Mouse (Mus musculus): ENCODE results near the gene Ppp4r1. TPM values are rescaled to one million over a fixed set of nuclear protein-coding genes. Genes with fewer than 3 reads are reported as not detected.

Ppp4r1 gene
- polyA plus RNA-seq, 1 experiment, result 72.1 TPM

GRCm38 (mm10) chr17:65743664-65744330, 38.6 kb upstream of the Ppp4r1 start:
- Histone ChIP-seq H3K4me1 (ENCODE audit: control insufficient read depth, insufficient read depth, low read length) (peaks cover 2% of the 10 kb centered on the region), H3K4me3 (ENCODE audit: insufficient read depth, low read length) (no peak overlapping the region), H3K27ac (ENCODE audit: insufficient read depth, low read length) (peak overlapping the region; percentile 90)
- no peak for TF ChIP-seq POLR2A (IDR thresholded peaks at IDR 0.05; ENCODE audit: extremely low read depth, insufficient read depth, low read length)
- TF ChIP-seq CTCF (IDR thresholded peaks at IDR 0.05; ENCODE audit: extremely low read depth, insufficient read depth, low read length), result no peak

- H3K27ac ChIP-seq (ENCODE audit: insufficient read depth, low read length), result peak overlapping the region; percentile 64
- TF ChIP-seq CTCF (IDR thresholded peaks at IDR 0.05; ENCODE audit: extremely low read depth, insufficient read depth, low read length) (no peak), POLR2A (IDR thresholded peaks at IDR 0.05; ENCODE audit: extremely low read depth, insufficient read depth, low read length) (no peak)
Observed at GRCm38 (mm10) chr17:65746314-65746713, 36.1 kb upstream of the Ppp4r1 start.

GRCm38 (mm10) chr17:65748997-65749396, 33.4 kb upstream of the Ppp4r1 start:
- Histone ChIP-seq H3K4me3 (ENCODE audit: insufficient read depth, low read length) (no peak overlapping the region), H3K27ac (ENCODE audit: insufficient read depth, low read length) (no peak overlapping the region), H3K4me1 (ENCODE audit: control insufficient read depth, insufficient read depth, low read length) (no peaks in the 10 kb centered on the region)
- TF ChIP-seq POLR2A (IDR thresholded peaks at IDR 0.05; ENCODE audit: extremely low read depth, insufficient read depth, low read length) (no peak), CTCF (IDR thresholded peaks at IDR 0.05; ENCODE audit: extremely low read depth, insufficient read depth, low read length) (no peak)

More at GRCm38 (mm10) chr17:65746314-65746713, 36.1 kb upstream of the Ppp4r1 start:
- H3K4me3 ChIP-seq (ENCODE audit: insufficient read depth, low read length), result no peak overlapping the region
- peaks cover 2% of the 10 kb centered on the region for H3K4me1 ChIP-seq (ENCODE audit: control insufficient read depth, insufficient read depth, low read length)

GRCm38 (mm10) chr17:65749803-65750202, 32.6 kb upstream of the Ppp4r1 start:
- no peak overlapping the region for H3K27ac ChIP-seq (ENCODE audit: insufficient read depth, low read length)
- H3K4me1 ChIP-seq (ENCODE audit: control insufficient read depth, insufficient read depth, low read length), result no peaks in the 10 kb centered on the region
- H3K4me3 ChIP-seq (ENCODE audit: insufficient read depth, low read length), result no peak overlapping the region
- TF ChIP-seq CTCF (IDR thresholded peaks at IDR 0.05; ENCODE audit: extremely low read depth, insufficient read depth, low read length) (no peak), POLR2A (IDR thresholded peaks at IDR 0.05; ENCODE audit: extremely low read depth, insufficient read depth, low read length) (no peak)

GRCm38 (mm10) chr17:65750301-65750700, 32.1 kb upstream of the Ppp4r1 start:
- H3K4me3 ChIP-seq (ENCODE audit: insufficient read depth, low read length), result no peak overlapping the region
- TF ChIP-seq POLR2A (IDR thresholded peaks at IDR 0.05; ENCODE audit: extremely low read depth, insufficient read depth, low read length) (no peak), CTCF (IDR thresholded peaks at IDR 0.05; ENCODE audit: extremely low read depth, insufficient read depth, low read length) (0 out of 2 replicates have a peak, but pooled peaks have one; percentile 7)
- no peaks in the 10 kb centered on the region for H3K4me1 ChIP-seq (ENCODE audit: control insufficient read depth, insufficient read depth, low read length)
- H3K27ac ChIP-seq (ENCODE audit: insufficient read depth, low read length), result no peak overlapping the region

- no peak overlapping the region for H3K27ac ChIP-seq (ENCODE audit: insufficient read depth, low read length)
- H3K4me1 ChIP-seq (ENCODE audit: control insufficient read depth, insufficient read depth, low read length), result no peaks in the 10 kb centered on the region
- TF ChIP-seq POLR2A (IDR thresholded peaks at IDR 0.05; ENCODE audit: extremely low read depth, insufficient read depth, low read length) (no peak), CTCF (IDR thresholded peaks at IDR 0.05; ENCODE audit: extremely low read depth, insufficient read depth, low read length) (no peak)
- no peak overlapping the region for H3K4me3 ChIP-seq (ENCODE audit: insufficient read depth, low read length)
Observed at GRCm38 (mm10) chr17:65753130-65753529, 29.2 kb upstream of the Ppp4r1 start.

- TF ChIP-seq POLR2A (IDR thresholded peaks at IDR 0.05; ENCODE audit: extremely low read depth, insufficient read depth, low read length) (no peak), CTCF (IDR thresholded peaks at IDR 0.05; ENCODE audit: extremely low read depth, insufficient read depth, low read length) (no peak)
- Histone ChIP-seq H3K4me3 (ENCODE audit: insufficient read depth, low read length) (no peak overlapping the region), H3K4me1 (ENCODE audit: control insufficient read depth, insufficient read depth, low read length) (no peaks in the 10 kb centered on the region), H3K27ac (ENCODE audit: insufficient read depth, low read length) (no peak overlapping the region)
Observed at GRCm38 (mm10) chr17:65755857-65756256, 26.5 kb upstream of the Ppp4r1 start.

- no peaks in the 10 kb centered on the region for H3K4me1 ChIP-seq (ENCODE audit: control insufficient read depth, insufficient read depth, low read length)
- no peak overlapping the region for H3K4me3 ChIP-seq (ENCODE audit: insufficient read depth, low read length)
- TF ChIP-seq CTCF (IDR thresholded peaks at IDR 0.05; ENCODE audit: extremely low read depth, insufficient read depth, low read length), result no peak
- TF ChIP-seq POLR2A (IDR thresholded peaks at IDR 0.05; ENCODE audit: extremely low read depth, insufficient read depth, low read length), result no peak
- no peak overlapping the region for H3K27ac ChIP-seq (ENCODE audit: insufficient read depth, low read length)
Observed at GRCm38 (mm10) chr17:65757150-65757549, 25.2 kb upstream of the Ppp4r1 start.

GRCm38 (mm10) chr17:65763221-65763620, 19.2 kb upstream of the Ppp4r1 start:
- TF ChIP-seq CTCF (IDR thresholded peaks at IDR 0.05; ENCODE audit: extremely low read depth, insufficient read depth, low read length) (no peak), POLR2A (IDR thresholded peaks at IDR 0.05; ENCODE audit: extremely low read depth, insufficient read depth, low read length) (no peak)
- no peak overlapping the region for H3K27ac ChIP-seq (ENCODE audit: insufficient read depth, low read length)
- H3K4me1 ChIP-seq (ENCODE audit: control insufficient read depth, insufficient read depth, low read length), result peaks cover 1% of the 10 kb centered on the region; the same call in 1 of the 2 replicates
- H3K4me3 ChIP-seq (ENCODE audit: insufficient read depth, low read length), result no peak overlapping the region

GRCm38 (mm10) chr17:65768486-65768885, 13.9 kb upstream of the Ppp4r1 start:
- Histone ChIP-seq H3K4me1 (ENCODE audit: control insufficient read depth, insufficient read depth, low read length) (peaks cover 8% of the 10 kb centered on the region), H3K4me3 (ENCODE audit: insufficient read depth, low read length) (no peak overlapping the region), H3K27ac (ENCODE audit: insufficient read depth, low read length) (no peak overlapping the region)
- no peak for TF ChIP-seq POLR2A (IDR thresholded peaks at IDR 0.05; ENCODE audit: extremely low read depth, insufficient read depth, low read length)
- no peak for TF ChIP-seq CTCF (IDR thresholded peaks at IDR 0.05; ENCODE audit: extremely low read depth, insufficient read depth, low read length)
